ENCODE assay signal across 21 mouse cellular contexts in genomic region chr6:120093100-120093499, GRCm38 (mm10). TPM values are rescaled to one million over a fixed set of nuclear protein-coding genes. Genes with fewer than 3 reads are reported as not detected.
DNase-seq lines count a peak whose midpoint lies in the region; ATAC-seq lines count a peak whose summit lies in the region.
"Had no signal": no experiment of that assay in that cellular context is flagged by ENCODE, and none has a peak within 500 bp of the region (broad histone marks: within the 10 kb centered on the region; RNA-seq: fewer than 3 reads in every experiment).

TSS of gene Ninj2 (plus strand) at chr6:120093350.

- H3K4me2 ChIP-seq in embryonic facial prominence, embryonic 14.5 days (ENCODE audit: low read depth, low read length), result no peak within 1 kb of the TSS
- H3K4me2 ChIP-seq: embryonic facial prominence, embryonic 13.5 days; forebrain, embryonic 15.5 days; hindbrain, embryonic 13.5 days; intestine, embryonic 15.5 days had no signal

- no peaks in the 10 kb centered on the region for H3K9me3 ChIP-seq in embryonic facial prominence, embryonic 14.5 days (ENCODE audit: control insufficient read depth, low read length)
- no peaks in the 10 kb centered on the region for H3K9me3 ChIP-seq in embryonic facial prominence, embryonic 10.5 days
- no peaks in the 10 kb centered on the region for H3K9me3 ChIP-seq in limb, embryonic 10.5 days (replicated peaks)
- H3K9me3 ChIP-seq in heart, embryonic 10.5 days, result no peaks in the 10 kb centered on the region
- H3K9me3 ChIP-seq: embryonic facial prominence, embryonic 13.5 days; forebrain, embryonic 15.5 days; hindbrain, embryonic 13.5 days; intestine, embryonic 15.5 days had no signal

- no peaks in the 10 kb centered on the region for H3K27me3 ChIP-seq in embryonic facial prominence, embryonic 14.5 days (replicated peaks; ENCODE audit: control insufficient read depth, insufficient read depth, low read length)
- H3K27me3 ChIP-seq in embryonic facial prominence, embryonic 10.5 days (replicated peaks; ENCODE audit: low read depth, poor library complexity, severe bottlenecking), result no peaks in the 10 kb centered on the region
- H3K27me3 ChIP-seq in limb, embryonic 10.5 days (ENCODE audit: low read depth, poor library complexity, severe bottlenecking), result no peaks in the 10 kb centered on the region
- no peaks in the 10 kb centered on the region for H3K27me3 ChIP-seq in heart, embryonic 10.5 days (ENCODE audit: insufficient read depth, poor library complexity, severe bottlenecking)
- H3K27me3 ChIP-seq: embryonic facial prominence, embryonic 13.5 days; forebrain, embryonic 15.5 days; hindbrain, embryonic 13.5 days; intestine, embryonic 15.5 days had no signal

- ATAC-seq in embryonic facial prominence, embryonic 14.5 days (ENCODE audit: low read depth), result no peak
- ATAC-seq: forebrain, embryonic 15.5 days; intestine, embryonic 15.5 days had no signal

- H3K36me3 ChIP-seq in embryonic facial prominence, embryonic 14.5 days (ENCODE audit: control insufficient read depth, insufficient read depth, low read length), result no peaks in the 10 kb centered on the region
- H3K36me3 ChIP-seq in embryonic facial prominence, embryonic 10.5 days (replicated peaks), result no peaks in the 10 kb centered on the region
- no peaks in the 10 kb centered on the region for H3K36me3 ChIP-seq in limb, embryonic 10.5 days
- H3K36me3 ChIP-seq in heart, embryonic 10.5 days, result no peaks in the 10 kb centered on the region
- H3K36me3 ChIP-seq: embryonic facial prominence, embryonic 13.5 days; forebrain, embryonic 15.5 days; hindbrain, embryonic 13.5 days; intestine, embryonic 15.5 days had no signal

- H3K9ac ChIP-seq in embryonic facial prominence, embryonic 14.5 days (ENCODE audit: low read depth, low read length), result no peak within 1 kb of the TSS
- H3K9ac ChIP-seq: embryonic facial prominence, embryonic 13.5 days; forebrain, embryonic 15.5 days; hindbrain, embryonic 13.5 days; intestine, embryonic 15.5 days had no signal

- no peaks in the 10 kb centered on the region for H3K4me1 ChIP-seq in embryonic facial prominence, embryonic 14.5 days (ENCODE audit: control insufficient read depth, insufficient read depth, low read length)
- peaks cover 4% of the 10 kb centered on the region; the same call in 1 of the 2 replicates for H3K4me1 ChIP-seq in embryonic facial prominence, embryonic 10.5 days
- peaks cover 20% of the 10 kb centered on the region for H3K4me1 ChIP-seq in limb, embryonic 10.5 days
- peaks cover 3% of the 10 kb centered on the region; the same call in 1 of the 2 replicates for H3K4me1 ChIP-seq in heart, embryonic 10.5 days
- H3K4me1 ChIP-seq: forebrain, embryonic 15.5 days; intestine, embryonic 15.5 days had no signal

- peak within 1 kb of the TSS; percentile 41; the same call in 1 of the 2 replicates for H3K27ac ChIP-seq in embryonic facial prominence, embryonic 14.5 days (replicated peaks; ENCODE audit: low read depth, low read length)
- H3K27ac ChIP-seq in embryonic facial prominence, embryonic 10.5 days (replicated peaks), result no peak within 1 kb of the TSS
- H3K27ac ChIP-seq in limb, embryonic 10.5 days, result peak within 1 kb of the TSS; percentile 25; the same call in 1 of the 2 replicates
- H3K27ac ChIP-seq in heart, embryonic 10.5 days, result no peak within 1 kb of the TSS
- H3K27ac ChIP-seq: embryonic facial prominence, embryonic 13.5 days; forebrain, embryonic 15.5 days; hindbrain, embryonic 13.5 days; intestine, embryonic 15.5 days had no signal

- H3K4me3 ChIP-seq in embryonic facial prominence, embryonic 14.5 days (ENCODE audit: low read depth, low read length), result no peak within 1 kb of the TSS
- H3K4me3 ChIP-seq in embryonic facial prominence, embryonic 10.5 days, result no peak within 1 kb of the TSS
- H3K4me3 ChIP-seq in limb, embryonic 10.5 days, result no peak within 1 kb of the TSS
- H3K4me3 ChIP-seq in heart, embryonic 10.5 days, result no peak within 1 kb of the TSS
- H3K4me3 ChIP-seq: embryonic facial prominence, embryonic 13.5 days; forebrain, embryonic 15.5 days; hindbrain, embryonic 13.5 days; intestine, embryonic 15.5 days had no signal

- 47% methylated on average over 11 of the region's 11 CpGs for WGBS in embryonic facial prominence, embryonic 14.5 days
- 64% methylated on average over 11 of the region's 11 CpGs for WGBS in embryonic facial prominence, embryonic 10.5 days
- WGBS in limb, embryonic 10.5 days, result 82% methylated on average over 11 of the region's 11 CpGs
- 78% methylated on average over 11 of the region's 11 CpGs for WGBS in heart, embryonic 10.5 days

- DNase-seq in embryonic facial prominence, embryonic 14.5 days (ENCODE audit: low spot score), result no peak
- DNase-seq in embryonic facial prominence, embryonic 10.5 days (ENCODE audit: low spot score), result no peak
- peak; percentile 25 for DNase-seq in retina, postnatal 1 day
- no peak for DNase-seq in retina, embryonic 14.5 days (ENCODE audit: low spot score)
- DNase-seq in limb, embryonic 10.5 days (ENCODE audit: low spot score), result no peak
- DNase-seq in heart, embryonic 10.5 days (ENCODE audit: low spot score), result no peak
- no peak for DNase-seq in lung, postnatal 14 days
- DNase-seq: adrenal gland, adult 8-10 months; adrenal gland, postnatal 36 days; cerebellum, adult 11 months; cerebellum, adult 9-10 months; gastrocnemius, postnatal 36 days; heart, adult 11 months; heart, postnatal 10 days; heart, postnatal 4 days had no signal

RNA-seq across cellular contexts. Expression of gene Ninj2, which starts in this region (rescaled TPM):
- polyA plus RNA-seq in embryonic facial prominence, embryonic 14.5 days (2014; fragmentation: Nextera tagmentation; extraction: Ambion mirVana), result 0.61 and 0.69 TPM in 2 replicates
- not detected in 2 replicates for polyA plus RNA-seq in embryonic facial prominence, embryonic 10.5 days (2016; fragmentation: Nextera tagmentation; extraction: Ambion mirVana)
- polyA plus RNA-seq in limb, embryonic 10.5 days (2016; fragmentation: Nextera tagmentation; extraction: Ambion mirVana), result 0.31 TPM in 1 of 2 replicates, not detected in the other
- polyA plus RNA-seq in heart, embryonic 10.5 days (2016; fragmentation: Nextera tagmentation; extraction: Ambion mirVana), result not detected in 2 replicates
- polyA plus RNA-seq: brain, embryonic 14.5 days; embryonic facial prominence, embryonic 13.5 days; forebrain, embryonic 15.5 days; heart, embryonic 14.5 days; hindbrain, embryonic 13.5 days; intestine, embryonic 15.5 days had no signal

Comparison
In these comparisons a context has a peak if more than half of its experiments do, and no peak if none do; other contexts are left out.
1. H3K27ac ChIP-seq: peak in embryonic facial prominence, embryonic 14.5 days (single experiment) and limb, embryonic 10.5 days (single experiment); none in embryonic facial prominence, embryonic 10.5 days (single experiment) and heart, embryonic 10.5 days (single experiment).